Mouse (Mus musculus) layer of hippocampus, adult 8-10 months (tissue): ENCODE results near the gene Limk2. TPM values are rescaled to one million over a fixed set of nuclear protein-coding genes. Genes with fewer than 3 reads are reported as not detected.

ENCODE experiments used
- DNase-seq, 2 experiments: peaks; one replicate each; pipeline ENCODE4 v3.0.0; 2022; ENCODE audit warnings: low spot score in 2 of 2
- total RNA-seq, 4 experiments: library from RNA; stranded (reverse); gene quantifications; 2 replicates each; pipeline ENCODE4 v1.2.4; 2022

Limk2 gene
- total RNA-seq, 4 experiments from 2014 or later: 91.2 to 111 (median 105) TPM

- no peak for DNase-seq
Observed at GRCm38 (mm10) chr11:3373591-3374292, 35.2 kb downstream of the Limk2 start.

GRCm38 (mm10) chr11:3371599-3372295, 37.2 kb downstream of the Limk2 start:
- DNase-seq: no peak

- DNase-seq: peak; percentile 80 to 85
Observed at GRCm38 (mm10) chr11:3370928-3371598, 37.9 kb downstream of the Limk2 start.

GRCm38 (mm10) chr11:3370162-3370561, 38.8 kb downstream of the Limk2 start:
- no peak for DNase-seq

GRCm38 (mm10) chr11:3369449-3369848, 39.5 kb downstream of the Limk2 start:
- no peak for DNase-seq

GRCm38 (mm10) chr11:3368983-3369382, 40.0 kb downstream of the Limk2 start:
- DNase-seq: no peak

GRCm38 (mm10) chr11:3366411-3366810, 42.6 kb downstream of the Limk2 start:
- no peak for DNase-seq

- no peak for DNase-seq
Observed at GRCm38 (mm10) chr11:3362854-3363253, 46.1 kb downstream of the Limk2 start.

- no peak for DNase-seq
Observed at GRCm38 (mm10) chr11:3352990-3353585, 55.9 kb downstream of the Limk2 start.

- no peak for DNase-seq
Observed at GRCm38 (mm10) chr11:3352131-3352530, 56.9 kb downstream of the Limk2 start.

- no peak for DNase-seq
Observed at GRCm38 (mm10) chr11:3349343-3349695, 59.7 kb downstream of the Limk2 start.

GRCm38 (mm10) chr11:3348576-3349342, 60.2 kb downstream of the Limk2 start:
- no peak for DNase-seq

- no peak for DNase-seq
Observed at GRCm38 (mm10) chr11:3347835-3348195, 61.2 kb downstream of the Limk2 start.

- peak in 1 of 2 experiments; percentile 84 for DNase-seq
Observed at GRCm38 (mm10) chr11:3347091-3347834, 61.7 kb downstream of the Limk2 start.

- DNase-seq: no peak
Observed at GRCm38 (mm10) chr11:3346351-3346750, 62.6 kb downstream of the Limk2 start.

GRCm38 (mm10) chr11:3344916-3345315, 64.1 kb downstream of the Limk2 start:
- no peak for DNase-seq

- no peak for DNase-seq
Observed at GRCm38 (mm10) chr11:3341476-3341875, 67.5 kb downstream of the Limk2 start.

GRCm38 (mm10) chr11:3337961-3338360, 71.0 kb downstream of the Limk2 start:
- DNase-seq: no peak

GRCm38 (mm10) chr11:3337173-3337955, 71.6 kb downstream of the Limk2 start:
- peak; percentile 75 to 84 for DNase-seq

GRCm38 (mm10) chr11:3336602-3337001, 72.4 kb downstream of the Limk2 start:
- DNase-seq: no peak
